Mouse (Mus musculus): ENCODE measurements around the gene Ech1.

Gene Ech1

GRCm38 (mm10) chr7:28824941-28825685 is at the start of gene Ech1:
Gene Ech1 (plus strand): TSS chr7:28825217.
- DNase-seq (ENCODE audit: low read depth, low spot score), result peak; percentile 87

- no peak for DNase-seq (ENCODE audit: low read depth, low spot score)
Observed at GRCm38 (mm10) chr7:28778825-28779224, 46.2 kb upstream of the Ech1 start.

- DNase-seq (ENCODE audit: low read depth, low spot score), result peak; percentile 79
Observed at GRCm38 (mm10) chr7:28780067-28780658, 44.9 kb upstream of the Ech1 start.

GRCm38 (mm10) chr7:28780857-28781256 is 44.2 kb upstream of the Ech1 start:
- DNase-seq (ENCODE audit: low read depth, low spot score), result no peak

- DNase-seq (ENCODE audit: low read depth, low spot score), result no peak
Observed at GRCm38 (mm10) chr7:28781261-28781663, 43.8 kb upstream of the Ech1 start.

- DNase-seq (ENCODE audit: low read depth, low spot score), result no peak
Observed at GRCm38 (mm10) chr7:28785161-28785560, 39.9 kb upstream of the Ech1 start.

GRCm38 (mm10) chr7:28787884-28788283 is 37.1 kb upstream of the Ech1 start:
- no peak for DNase-seq (ENCODE audit: low read depth, low spot score)

GRCm38 (mm10) chr7:28788307-28789195 is 36.5 kb upstream of the Ech1 start, which contains the start of gene Rinl:
Gene Rinl (plus strand): TSS chr7:28788969.
- no peak for DNase-seq (ENCODE audit: low read depth, low spot score)

GRCm38 (mm10) chr7:28789235-28789634 is 35.8 kb upstream of the Ech1 start:
- DNase-seq (ENCODE audit: low read depth, low spot score), result no peak

GRCm38 (mm10) chr7:28790066-28790806 is 34.8 kb upstream of the Ech1 start:
- no peak for DNase-seq (ENCODE audit: low read depth, low spot score)

GRCm38 (mm10) chr7:28791706-28792105 is 33.3 kb upstream of the Ech1 start:
- no peak for DNase-seq (ENCODE audit: low read depth, low spot score)

- no peak for DNase-seq (ENCODE audit: low read depth, low spot score)
Observed at GRCm38 (mm10) chr7:28792391-28793185, 32.4 kb upstream of the Ech1 start.

- no peak for DNase-seq (ENCODE audit: low read depth, low spot score)
Observed at GRCm38 (mm10) chr7:28793834-28794233, 31.2 kb upstream of the Ech1 start.

GRCm38 (mm10) chr7:28794496-28794895 is 30.5 kb upstream of the Ech1 start:
- no peak for DNase-seq (ENCODE audit: low read depth, low spot score)

- no peak for DNase-seq (ENCODE audit: low read depth, low spot score)
Observed at GRCm38 (mm10) chr7:28795832-28796231, 29.2 kb upstream of the Ech1 start.

GRCm38 (mm10) chr7:28796562-28796975 is 28.4 kb upstream of the Ech1 start:
- DNase-seq (ENCODE audit: low read depth, low spot score), result peak; percentile 57

GRCm38 (mm10) chr7:28799994-28800393 is 25.0 kb upstream of the Ech1 start:
- DNase-seq (ENCODE audit: low read depth, low spot score), result no peak

- no peak for DNase-seq (ENCODE audit: low read depth, low spot score)
Observed at GRCm38 (mm10) chr7:28801451-28801850, 23.6 kb upstream of the Ech1 start.

GRCm38 (mm10) chr7:28801901-28802670 is 22.9 kb upstream of the Ech1 start:
- no peak for DNase-seq (ENCODE audit: low read depth, low spot score)

All from c-Kit-negative CD71-positive TER-119-positive erythroid progenitor cells, embryonic 14.5 days (primary cell).